Mouse (Mus musculus) CH12.LX (cell line): ENCODE data around the gene Serf2.

ENCODE experiments used
- CTCF ChIP-seq, 2 experiments: IDR thresholded peaks in 1 of 2; conservative IDR thresholded peaks in 1 of 2; 2 replicates each; pipeline ENCODE4 v1.5.1; 2011 to 2012; ENCODE audit warnings: low read depth in 2 of 2, low read length in 2 of 2, improper control_type of control experiment in 1 of 2, inconsistent platforms in 1 of 2, mild to moderate bottlenecking in 1 of 2, moderate library complexity in 1 of 2
- GABPA ChIP-seq: IDR thresholded peaks from 2 replicates; pipeline ENCODE4 v1.6.1; 2012; ENCODE audit warnings: low read depth, low read length, improper control_type of control experiment, inconsistent platforms; ENCODE audit not compliant: insufficient replicate concordance
- RAD21 ChIP-seq: IDR thresholded peaks from 2 replicates; pipeline ENCODE4 v1.6.1; 2011; ENCODE audit warnings: low read depth, mild to moderate bottlenecking, low read length, improper control_type of control experiment, moderate library complexity
- TCF12 ChIP-seq: IDR thresholded peaks from 2 replicates; pipeline ENCODE4 v1.6.1; 2014; ENCODE audit warnings: low read depth, mild to moderate bottlenecking, inconsistent platforms, low read length, improper control_type of control experiment

GRCm38 (mm10) chr2:121415591-121415990 lies 33.4 kb upstream of the Serf2 start:
- TF ChIP-seq RAD21 (no peak), CTCF (conservative IDR thresholded peaks at IDR 0.05 in 1 of 2, IDR thresholded peaks at IDR 0.05 in 1 of 2; ENCODE audit: low read depth in 2 of 2, low read length in 2 of 2) (no peak), GABPA (no peak), TCF12 (no peak)
